Mouse (Mus musculus) midbrain, embryonic 14.5 days (tissue): ENCODE measurements around the gene Impg2. TPM values are rescaled to one million over a fixed set of nuclear protein-coding genes. Genes with fewer than 3 reads are reported as not detected.

Experiments
- ATAC-seq: fragments of 200-750 bp; cut with Nextera tagmentation; 2 replicates; pipeline ENCODE4 v1.8.0; 2017; ENCODE audit warnings: moderate number of reproducible peaks, moderate library complexity; ENCODE audit not compliant: low FRiP score, low TSS enrichment
- DNase-seq: peaks from one replicate; pipeline ENCODE4 v3.0.0-alpha.2; 2015
- H3K27ac ChIP-seq: fragments of 300-500 bp; sonication (generic); replicated peaks from 2 replicates; pipeline ENCODE4 v1.5.1; 2014; ENCODE audit warnings: mild to moderate bottlenecking, low read depth, low read length, moderate library complexity
- H3K27me3 ChIP-seq: fragments of 300-500 bp; sonication (generic); 2 replicates; pipeline ENCODE4 v1.6.1; 2014; ENCODE audit warnings: low read length, control low read depth, mixed read lengths; ENCODE audit not compliant: control insufficient read depth, insufficient read depth
- H3K36me3 ChIP-seq: fragments of 300-500 bp; sonication (generic); 2 replicates; pipeline ENCODE4 v1.6.1; 2014; ENCODE audit warnings: low read length, control low read depth; ENCODE audit not compliant: control insufficient read depth, insufficient read depth
- H3K4me1 ChIP-seq: fragments of 300-500 bp; sonication (generic); 2 replicates; pipeline ENCODE4 v1.6.1; 2014; ENCODE audit warnings: mild to moderate bottlenecking, antibody characterized with exemption, low read length, control low read depth; ENCODE audit not compliant: control insufficient read depth, insufficient read depth
- H3K4me2 ChIP-seq: fragments of 300-500 bp; sonication (generic); 2 replicates; pipeline ENCODE4 v1.6.1; 2014; ENCODE audit warnings: mild to moderate bottlenecking, low read length, moderate library complexity
- H3K4me3 ChIP-seq: fragments of 300-500 bp; sonication (generic); replicated peaks from 2 replicates; pipeline ENCODE4 v1.5.1; 2014; ENCODE audit warnings: low read depth, low read length
- H3K9ac ChIP-seq: fragments of 300-500 bp; sonication (generic); replicated peaks from 2 replicates; pipeline ENCODE4 v1.6.1; 2014; ENCODE audit warnings: mild to moderate bottlenecking, low read length, moderate library complexity
- H3K9me3 ChIP-seq: fragments of 300-500 bp; sonication (generic); 2 replicates; pipeline ENCODE4 v1.6.1; 2016; ENCODE audit warnings: low read length, control low read depth, mixed read lengths; ENCODE audit not compliant: control insufficient read depth
- polyA plus RNA-seq: library from polyadenylated mRNA; unstranded; fragments of >200 nt; fragmentation: Nextera tagmentation; extraction: Ambion mirVana; gene quantifications from 2 replicates; pipeline ENCODE4 v1.2.1, GENCODE M21; 2014

Gene Impg2
- polyA plus RNA-seq, 1 experiment from 2014 or later: 0.26 TPM

DNA sequence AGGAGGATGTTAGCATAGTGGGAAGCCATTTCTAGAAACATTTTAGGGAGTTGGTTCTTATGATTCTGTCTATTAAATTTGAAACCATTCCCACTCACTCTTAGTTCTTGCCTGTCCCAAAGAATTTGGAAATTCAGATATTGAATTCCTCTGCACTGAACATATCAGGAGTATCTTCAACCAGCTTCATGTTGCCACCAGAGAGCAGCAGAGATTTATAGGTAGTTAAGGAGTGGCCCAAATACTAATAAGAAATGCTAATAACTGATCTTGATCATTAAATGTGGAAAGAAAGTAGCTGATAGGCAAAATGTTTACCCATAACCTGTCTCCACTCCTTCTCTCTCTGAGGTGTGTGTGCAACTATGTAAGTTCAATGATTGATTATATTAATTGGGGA lies 107.2 kb downstream of the Impg2 start:
- no peak overlapping the region for H3K4me3 ChIP-seq
- DNase-seq: peak; percentile 8

More for the DNA sequence above, 107.2 kb downstream of the Impg2 start:
- Histone ChIP-seq H3K9ac (no peak overlapping the region), H3K27ac (no peak overlapping the region), H3K9me3 (no peaks in the 10 kb centered on the region), H3K27me3 (no peaks in the 10 kb centered on the region), H3K4me1 (no peaks in the 10 kb centered on the region), H3K4me2 (no peak overlapping the region), H3K36me3 (no peaks in the 10 kb centered on the region)
- no peak for ATAC-seq

Other genes with a start within 250 kb of the Impg2 start
- 580 and 653 TPM in 2 replicates for gene Rpl24, start 238.0 kb upstream of the Impg2 start, polyA plus RNA-seq
- 20.5 and 24.4 TPM in 2 replicates for gene Zbtb11, start 230.4 kb upstream of the Impg2 start, polyA plus RNA-seq
- gene Pcnp, start 174.6 kb upstream of the Impg2 start, polyA plus RNA-seq: 212 and 241 TPM in 2 replicates
- 23.8 and 24.0 TPM in 2 replicates for gene Trmt10c, start 166.5 kb upstream of the Impg2 start, polyA plus RNA-seq
- 59.6 and 70.9 TPM in 2 replicates for gene Senp7, start 156.0 kb upstream of the Impg2 start, polyA plus RNA-seq